Mouse (Mus musculus): ENCODE measurements at regions not wholly inside any gene's neighbourhood (a gene's known extent, or its start where the extent isn't known, plus 50 kb on each side); places are given as distances from the start of the nearest gene placed in this dataset.

- no peak for DNase-seq
These were observed 58.0 kb upstream of the Abca12 start for GRCm38 (mm10) chr1:71472691-71473090.

DNA sequence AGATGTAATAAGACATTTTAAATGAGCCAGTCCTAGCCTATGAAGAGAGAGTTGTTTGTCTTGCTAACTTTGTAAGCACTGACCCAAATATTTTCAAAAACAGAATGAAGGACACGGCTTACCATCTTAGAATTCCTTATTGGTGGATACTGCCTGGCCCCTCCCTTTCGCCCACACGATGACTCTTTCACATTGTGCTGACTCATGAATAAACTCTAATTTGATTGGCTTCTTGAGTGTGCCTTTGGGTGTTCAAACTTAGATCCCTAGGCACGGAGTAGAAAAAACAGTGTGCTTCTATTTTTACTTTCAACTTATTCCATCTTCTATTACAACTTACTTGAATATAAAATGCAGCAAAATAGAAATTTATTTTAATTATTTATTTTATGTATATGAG is 68.4 kb upstream of the Abca12 start:
- DNase-seq, result no peak

- no peak for DNase-seq
These were observed 62.4 kb upstream of the Atic start for GRCm38 (mm10) chr1:71494576-71494975.

DNA sequence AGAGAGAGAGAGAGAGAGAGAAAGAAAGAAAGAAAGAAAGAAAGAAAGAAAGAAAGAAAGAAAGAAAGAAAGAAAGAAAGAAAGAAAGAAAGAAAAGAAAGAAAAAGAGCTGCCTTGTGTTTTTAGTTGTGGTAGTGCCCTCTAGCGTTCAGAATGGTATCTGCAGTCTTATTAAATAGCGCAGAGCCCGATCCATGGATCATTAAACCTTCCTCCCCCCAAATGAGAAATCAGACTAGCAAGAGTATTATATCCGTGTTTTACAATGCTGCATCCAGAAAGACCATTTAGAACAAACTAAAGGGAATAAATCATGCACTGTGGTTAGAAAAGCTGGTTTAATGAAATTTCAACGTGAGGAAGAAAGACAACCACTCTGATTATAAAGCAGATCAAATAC is 51.1 kb upstream of the Atic start:
- DNase-seq, result peak; percentile 5

DNA sequence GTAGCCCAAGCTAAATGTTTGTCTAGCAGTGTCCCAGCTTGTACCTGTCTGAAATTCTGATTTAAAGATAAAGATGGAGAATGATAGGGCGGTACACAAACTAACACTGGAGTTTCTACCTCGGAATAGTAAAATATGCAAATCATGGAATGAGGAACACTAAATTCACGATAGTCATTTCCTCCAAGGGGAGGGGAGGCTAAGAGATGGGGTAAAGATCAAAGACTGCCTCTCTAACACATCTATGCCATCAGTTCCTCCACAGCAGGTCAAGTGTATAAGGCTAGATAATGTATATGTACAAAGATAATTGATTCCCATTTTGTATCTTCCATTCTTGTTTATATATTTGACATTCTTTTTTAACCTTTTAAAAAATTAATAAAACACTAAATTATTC is 50.4 kb upstream of the Atic start:
- DNase-seq, result no peak
